Mouse (Mus musculus) megakaryocyte, embryonic 14.5 days (primary cell): ENCODE measurements around the gene Cgas.

Experiments used
- FLI1 ChIP-seq: IDR thresholded peaks from 2 replicates; pipeline ENCODE4 v1.6.1; 2012; ENCODE audit warnings: low read length, inconsistent platforms, mixed read lengths
- GATA1 ChIP-seq: IDR thresholded peaks from 3 replicates; pipeline ENCODE4 v1.6.1; 2012; ENCODE audit warnings: mixed read lengths, low read length, inconsistent platforms, borderline replicate concordance

GRCm38 (mm10) chr9:78465725-78466124, 22.7 kb upstream of the Cgas start:
- TF ChIP-seq GATA1 (no peak), FLI1 (no peak)
